Mouse (Mus musculus): ENCODE data around the gene Plxna4. TPM values are rescaled to one million over a fixed set of nuclear protein-coding genes. Genes with fewer than 3 reads are reported as not detected.

The Plxna4 gene
- polyA plus RNA-seq, 1 experiment from 2014 or later: 15.9 TPM

DNA sequence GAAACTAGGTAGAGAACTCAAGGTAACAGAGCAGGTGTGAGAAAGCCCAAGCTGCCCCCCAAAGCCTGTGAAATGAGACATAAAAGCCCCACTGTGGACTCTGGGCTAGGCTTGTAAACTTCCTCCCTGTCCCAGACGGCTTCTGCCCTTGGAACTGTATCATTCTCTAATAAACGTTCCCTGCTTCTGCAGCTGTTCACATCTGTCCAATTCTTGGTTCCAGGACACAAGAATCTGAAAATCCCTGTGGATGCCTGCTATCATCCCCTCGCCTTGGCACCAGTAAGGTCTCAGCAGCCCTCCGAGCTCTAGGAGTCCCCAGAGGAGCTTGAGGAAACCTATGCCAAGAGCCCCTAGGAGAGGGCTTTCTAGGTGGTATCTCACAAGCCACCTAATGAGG is 383.7 kb downstream of the Plxna4 start:
- Histone ChIP-seq H3K27ac (peak overlapping the region; percentile 13; the same call in 1 of the 2 replicates), H3K36me3 (peaks cover 32% of the 10 kb centered on the region), H3K4me2 (no peak overlapping the region), H3K4me1 (replicated peaks) (peaks cover 21% of the 10 kb centered on the region), H3K9me3 (no peaks in the 10 kb centered on the region), H3K27me3 (no peaks in the 10 kb centered on the region), H3K4me3 (no peak overlapping the region), H3K9ac (no peak overlapping the region)
- 80% methylated on average over 4 of the region's 4 CpGs for WGBS
- ATAC-seq (ENCODE audit: low FRiP score): no peak

DNA sequence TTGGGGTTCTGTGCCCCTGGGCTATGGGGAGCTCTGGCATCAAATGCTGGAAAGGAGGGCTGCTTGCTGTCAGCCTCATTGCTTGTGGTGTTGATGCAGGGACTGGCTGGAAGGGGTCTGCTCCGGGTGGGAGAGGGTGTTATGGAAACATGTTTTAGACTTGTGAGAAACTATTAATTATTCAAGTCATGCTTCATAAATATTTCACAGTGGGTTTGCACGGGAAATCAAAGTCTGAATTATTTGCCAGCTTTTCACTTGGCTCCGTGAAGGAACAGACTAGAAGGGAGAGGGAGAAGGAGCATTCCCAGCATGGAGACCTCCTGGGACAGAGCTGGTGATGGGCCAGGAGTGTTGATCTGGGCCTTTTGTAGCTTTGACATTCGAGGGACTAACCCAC is 384.6 kb downstream of the Plxna4 start:
- peaks cover 21% of the 10 kb centered on the region for H3K4me1 ChIP-seq (replicated peaks)
- no peak for ATAC-seq (ENCODE audit: low FRiP score)
- H3K9ac ChIP-seq: no peak overlapping the region
- no peak overlapping the region for H3K4me2 ChIP-seq
- peak overlapping the region; percentile 62 for H3K27ac ChIP-seq
- 37% methylated on average over 4 of the region's 4 CpGs for WGBS
- peaks cover 31% of the 10 kb centered on the region for H3K36me3 ChIP-seq
- no peaks in the 10 kb centered on the region for H3K27me3 ChIP-seq
- no peaks in the 10 kb centered on the region for H3K9me3 ChIP-seq
- H3K4me3 ChIP-seq: no peak overlapping the region

DNA sequence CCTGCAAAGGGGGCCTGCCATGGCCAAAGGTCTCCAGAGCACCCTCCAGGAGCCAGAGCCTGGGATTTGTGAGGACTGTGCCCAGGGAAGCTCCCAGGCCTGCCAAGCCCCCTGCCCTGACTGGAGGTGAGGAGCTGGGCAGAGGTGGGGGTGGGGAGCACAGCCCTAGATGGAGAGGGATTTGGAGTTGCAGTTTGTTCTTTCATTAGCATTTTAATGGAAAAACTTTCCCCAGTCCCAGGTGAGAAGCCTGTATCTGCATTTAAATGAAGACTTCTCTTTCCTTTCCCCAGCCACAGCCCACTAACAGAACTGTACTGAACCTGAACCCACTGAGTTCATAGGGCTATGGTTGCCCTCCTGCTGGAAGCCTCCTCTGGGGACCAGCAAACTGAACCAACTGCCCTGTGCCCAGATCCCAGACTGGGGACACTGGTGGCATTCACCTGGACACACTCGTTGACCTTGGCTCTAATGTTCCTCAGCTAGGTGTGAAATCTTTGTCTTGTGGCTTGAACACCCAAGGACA is 385.3 kb downstream of the Plxna4 start:
- no peak overlapping the region for H3K9ac ChIP-seq
- H3K36me3 ChIP-seq: peaks cover 36% of the 10 kb centered on the region
- H3K27me3 ChIP-seq: no peaks in the 10 kb centered on the region
- no peak overlapping the region for H3K27ac ChIP-seq
- H3K4me1 ChIP-seq (replicated peaks): peaks cover 21% of the 10 kb centered on the region
- 57% methylated on average over 1 of the region's 1 CpGs for WGBS
- H3K9me3 ChIP-seq: no peaks in the 10 kb centered on the region
- H3K4me3 ChIP-seq: no peak overlapping the region
- no peak for ATAC-seq (ENCODE audit: low FRiP score)
- H3K4me2 ChIP-seq: no peak overlapping the region

DNA sequence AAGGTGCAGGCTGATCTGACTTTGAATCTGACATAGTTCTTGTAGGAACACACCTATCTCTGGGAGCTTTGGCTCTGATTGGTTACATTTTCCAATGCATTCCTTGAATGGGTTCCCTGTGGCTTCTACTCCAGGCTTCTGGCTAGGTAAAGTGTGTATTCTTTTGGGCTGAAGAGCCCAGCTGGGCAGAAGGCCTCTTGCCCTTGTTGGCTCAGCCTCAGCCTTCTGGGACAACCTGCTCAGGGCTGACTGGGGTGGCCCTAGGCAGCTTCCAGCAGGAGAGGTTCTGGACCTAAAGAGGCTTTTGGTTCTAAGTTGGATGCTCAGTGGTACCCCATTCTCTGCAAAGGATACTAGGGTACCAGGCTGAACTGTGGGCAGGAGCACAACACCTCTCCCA is 386.5 kb downstream of the Plxna4 start:
- peaks cover 21% of the 10 kb centered on the region for H3K4me1 ChIP-seq (replicated peaks)
- peaks cover 39% of the 10 kb centered on the region for H3K36me3 ChIP-seq
- no peak overlapping the region for H3K4me3 ChIP-seq
- no peak overlapping the region for H3K27ac ChIP-seq
- no peak for ATAC-seq (ENCODE audit: low FRiP score)
- no peak overlapping the region for H3K4me2 ChIP-seq
- no peak overlapping the region for H3K9ac ChIP-seq
- H3K27me3 ChIP-seq: no peaks in the 10 kb centered on the region
- H3K9me3 ChIP-seq: no peaks in the 10 kb centered on the region

DNA sequence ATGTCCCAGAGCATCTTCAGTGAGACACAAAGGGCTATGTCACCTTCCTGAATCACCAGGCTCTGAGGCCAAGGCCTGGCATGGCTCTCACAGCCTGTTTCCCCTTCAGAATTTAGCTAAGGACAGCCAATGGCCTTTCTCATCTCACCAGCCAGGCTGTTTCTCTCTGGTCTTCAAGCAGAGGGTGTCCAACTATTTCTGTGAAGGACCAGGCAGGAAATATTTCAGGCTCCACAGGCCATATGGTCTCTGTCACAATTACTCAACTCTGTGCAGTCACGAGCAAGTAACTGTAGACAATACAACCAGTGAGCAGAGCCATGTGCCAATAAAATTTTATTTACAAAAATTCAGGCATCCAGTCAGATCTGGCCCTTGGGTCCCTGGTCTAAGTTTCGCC is 388.4 kb downstream of the Plxna4 start:
- Histone ChIP-seq H3K27ac (no peak overlapping the region), H3K9ac (no peak overlapping the region), H3K4me1 (replicated peaks) (peaks cover 28% of the 10 kb centered on the region), H3K36me3 (peaks cover 46% of the 10 kb centered on the region), H3K4me2 (no peak overlapping the region), H3K4me3 (no peak overlapping the region), H3K27me3 (no peaks in the 10 kb centered on the region), H3K9me3 (no peaks in the 10 kb centered on the region)
- ATAC-seq (ENCODE audit: low FRiP score): no peak
- WGBS: 85% methylated on average over 2 of the region's 2 CpGs

DNA sequence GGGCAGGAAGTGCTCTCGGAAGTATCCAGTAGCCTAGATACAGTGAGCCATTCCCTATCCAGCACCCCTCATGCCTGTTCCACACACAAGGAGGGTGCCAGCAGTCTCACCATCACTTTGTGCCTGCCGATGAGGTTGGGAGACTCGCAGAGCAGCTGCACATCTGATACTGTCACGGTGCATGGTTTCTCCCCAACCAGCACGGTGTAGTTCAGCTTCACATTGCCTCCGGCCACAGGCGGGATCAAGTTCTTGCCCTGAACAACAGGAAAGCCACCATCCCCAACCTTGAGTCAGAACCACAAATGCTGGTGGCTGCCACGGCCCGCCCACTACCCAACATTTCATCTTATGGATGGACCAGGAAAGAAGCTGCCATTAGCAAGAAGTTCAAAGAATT is 391.1 kb downstream of the Plxna4 start:
- no peak for ATAC-seq (ENCODE audit: low FRiP score)
- Histone ChIP-seq H3K4me2 (no peak overlapping the region), H3K9ac (no peak overlapping the region), H3K27ac (no peak overlapping the region), H3K36me3 (peaks cover 61% of the 10 kb centered on the region), H3K4me1 (replicated peaks) (peaks cover 9% of the 10 kb centered on the region), H3K27me3 (no peaks in the 10 kb centered on the region), H3K9me3 (0 out of 2 replicates have a peak, but pooled peaks cover 2% of the 10 kb centered on the region), H3K4me3 (no peak overlapping the region)
- whole genome bisulfite sequencing: 90% methylated on average over 9 of the region's 9 CpGs

DNA sequence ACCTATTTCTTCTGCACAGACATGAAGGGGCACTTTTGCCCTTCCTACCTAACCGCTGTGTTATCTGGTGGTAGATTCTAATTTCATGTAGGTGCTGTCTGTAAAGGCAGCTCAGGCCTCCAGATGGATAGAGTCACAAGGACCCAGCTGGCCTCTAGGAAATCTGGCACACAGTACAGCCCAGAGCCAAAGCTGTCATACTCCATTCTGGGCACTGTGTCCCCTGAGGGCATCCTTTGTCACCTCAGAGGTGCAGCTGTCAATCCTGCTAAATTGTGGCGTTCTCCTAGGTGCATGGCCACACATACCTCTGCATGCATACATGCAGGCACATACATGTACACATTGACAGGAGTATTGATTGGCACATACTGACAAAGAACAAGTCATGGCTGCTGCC is 394.9 kb downstream of the Plxna4 start:
- no peak for ATAC-seq (ENCODE audit: low FRiP score)

DNA sequence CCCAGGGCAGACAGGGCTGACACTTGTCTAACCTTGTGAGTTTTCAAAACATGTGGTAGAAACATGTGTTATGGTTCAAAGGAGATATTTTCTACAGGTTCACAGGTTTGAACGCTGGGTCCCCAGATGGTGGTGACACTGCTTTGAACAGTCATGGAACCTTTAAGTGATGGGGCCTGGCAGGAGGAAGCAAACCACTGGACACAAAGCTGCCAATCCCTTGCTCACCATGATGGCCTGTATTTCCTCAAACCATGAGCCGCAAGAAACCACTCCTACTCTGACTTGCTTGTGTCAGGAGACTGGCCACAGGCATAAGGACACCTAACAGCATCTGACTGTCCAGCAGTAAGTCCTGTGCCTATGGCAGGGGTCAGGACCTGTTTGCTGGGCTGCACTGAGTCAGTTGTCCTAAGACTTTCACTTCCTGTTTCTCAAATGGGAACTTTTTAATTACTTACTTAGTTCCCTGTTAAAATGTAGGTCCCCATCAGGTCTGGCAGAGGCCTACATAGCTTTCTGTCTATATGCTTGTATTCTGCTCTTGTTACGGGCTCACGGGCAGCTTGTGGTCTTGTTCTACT is 403.5 kb downstream of the Plxna4 start:
- 96% methylated on average over 4 of the region's 4 CpGs for WGBS
- H3K4me2 ChIP-seq: no peak overlapping the region

More for the DNA sequence above, 394.9 kb downstream of the Plxna4 start:
- H3K36me3 ChIP-seq: peaks cover 65% of the 10 kb centered on the region
- H3K4me2 ChIP-seq: no peak overlapping the region
- H3K27me3 ChIP-seq: no peaks in the 10 kb centered on the region
- 0 out of 2 replicates have a peak, but pooled peaks cover 4% of the 10 kb centered on the region for H3K9me3 ChIP-seq
- H3K4me1 ChIP-seq (replicated peaks): peaks cover 9% of the 10 kb centered on the region
- no peak overlapping the region for H3K27ac ChIP-seq
- WGBS: 68% methylated on average over 2 of the region's 2 CpGs
- H3K9ac ChIP-seq: no peak overlapping the region
- no peak overlapping the region for H3K4me3 ChIP-seq

DNA sequence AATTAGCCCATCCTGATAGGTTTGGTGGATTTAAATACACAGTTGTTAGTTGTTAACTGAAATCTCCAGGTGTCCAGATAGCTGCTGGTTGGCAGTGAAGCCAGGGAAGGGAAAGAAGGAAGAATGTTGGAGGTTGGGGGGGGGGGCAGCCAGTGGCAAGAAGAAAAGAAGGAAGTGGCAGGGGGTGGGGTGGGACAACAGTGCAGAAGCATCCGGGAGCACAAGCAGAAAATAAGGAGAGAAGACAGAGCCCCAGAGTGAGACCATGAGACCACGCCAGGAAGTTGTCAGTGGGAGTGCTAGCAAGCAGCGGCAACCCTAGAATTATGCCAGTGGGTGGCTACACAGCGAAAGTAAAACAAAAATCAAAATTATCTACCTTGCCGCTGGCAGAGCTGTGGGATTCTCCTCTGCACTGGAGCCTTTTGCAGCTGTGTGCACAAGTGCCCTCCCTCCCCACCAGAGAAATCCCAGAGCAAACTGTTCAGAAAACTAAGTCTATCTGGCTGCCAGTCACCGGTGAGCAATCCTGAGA is 404.3 kb downstream of the Plxna4 start:
- Histone ChIP-seq H3K4me2 (no peak overlapping the region), H3K9me3 (no peaks in the 10 kb centered on the region), H3K27ac (no peak overlapping the region), H3K9ac (no peak overlapping the region), H3K4me1 (replicated peaks) (0 out of 2 replicates have a peak, but pooled peaks cover 8% of the 10 kb centered on the region), H3K4me3 (no peak overlapping the region), H3K36me3 (peaks cover 74% of the 10 kb centered on the region), H3K27me3 (no peaks in the 10 kb centered on the region)
- 70% methylated on average over 6 of the region's 6 CpGs for WGBS
- ATAC-seq (ENCODE audit: low FRiP score): no peak

More for the DNA sequence above, 403.5 kb downstream of the Plxna4 start:
- H3K4me3 ChIP-seq: no peak overlapping the region
- H3K27ac ChIP-seq: no peak overlapping the region
- no peak for ATAC-seq (ENCODE audit: low FRiP score)
- 0 out of 2 replicates have a peak, but pooled peaks cover 7% of the 10 kb centered on the region for H3K4me1 ChIP-seq (replicated peaks)
- H3K27me3 ChIP-seq: no peaks in the 10 kb centered on the region
- peaks cover 80% of the 10 kb centered on the region for H3K36me3 ChIP-seq
- H3K9me3 ChIP-seq: no peaks in the 10 kb centered on the region
- H3K9ac ChIP-seq: no peak overlapping the region

DNA sequence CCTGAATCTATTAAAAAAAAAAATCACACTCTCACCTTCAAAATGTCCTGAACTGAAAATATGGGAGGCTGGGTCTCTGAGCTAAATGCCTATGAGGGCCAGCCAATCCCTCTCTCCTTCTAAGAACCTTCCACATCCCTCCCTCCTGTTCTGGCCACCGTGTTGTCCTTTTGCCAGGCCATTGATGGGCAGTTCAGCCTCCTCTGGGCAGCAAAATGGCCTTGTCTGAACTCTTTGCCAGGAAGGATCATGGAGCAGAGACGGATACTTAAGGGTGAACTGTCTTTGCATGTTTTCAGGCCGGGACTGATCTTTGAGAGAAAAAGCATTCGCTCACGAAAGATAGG is 408.0 kb downstream of the Plxna4 start:
- 0 out of 2 replicates have a peak, but pooled peaks cover 8% of the 10 kb centered on the region for H3K4me1 ChIP-seq (replicated peaks)
- no peak overlapping the region for H3K9ac ChIP-seq
- no peaks in the 10 kb centered on the region for H3K27me3 ChIP-seq
- 80% methylated on average over 5 of the region's 5 CpGs for WGBS
- no peak for ATAC-seq (ENCODE audit: low FRiP score)
- H3K36me3 ChIP-seq: peaks cover 71% of the 10 kb centered on the region
- no peaks in the 10 kb centered on the region for H3K9me3 ChIP-seq
- H3K27ac ChIP-seq: no peak overlapping the region
- H3K4me3 ChIP-seq: no peak overlapping the region
- no peak overlapping the region for H3K4me2 ChIP-seq

DNA sequence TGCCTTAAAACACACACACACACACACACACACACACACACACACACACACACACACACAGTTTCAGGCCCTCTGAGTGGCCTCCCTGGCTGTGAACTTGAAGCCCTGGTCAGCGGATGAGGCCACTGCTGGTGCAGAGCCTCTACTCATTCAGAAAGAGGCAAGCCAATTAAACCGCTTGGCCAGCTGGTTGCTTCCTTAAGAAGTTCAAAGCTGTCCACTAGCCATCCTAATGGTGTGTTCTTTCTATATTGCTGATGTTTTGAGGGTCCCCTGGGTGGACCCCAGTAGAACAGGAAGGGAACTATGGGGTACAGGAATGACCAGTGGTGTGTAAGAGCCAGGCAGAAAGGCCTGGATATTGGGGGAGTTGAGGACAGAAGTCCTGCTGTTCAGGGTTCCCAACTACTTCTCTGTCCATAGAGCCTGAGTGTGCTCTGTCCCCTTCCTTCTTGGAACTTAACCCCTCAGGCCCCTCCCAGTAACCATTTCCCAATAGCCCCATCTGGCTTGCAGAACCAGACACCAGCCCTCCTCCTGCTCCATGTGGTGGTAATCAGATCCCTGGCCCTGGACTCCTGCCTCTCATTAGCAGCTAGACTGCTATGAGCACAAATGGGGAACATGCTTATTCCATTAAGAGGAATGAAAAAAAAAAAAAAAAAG is 408.5 kb downstream of the Plxna4 start:
- H3K36me3 ChIP-seq: peaks cover 71% of the 10 kb centered on the region
- no peaks in the 10 kb centered on the region for H3K9me3 ChIP-seq
- H3K27me3 ChIP-seq: no peaks in the 10 kb centered on the region
- WGBS: 88% methylated on average over 2 of the region's 2 CpGs
- no peak for ATAC-seq (ENCODE audit: low FRiP score)
- no peak overlapping the region for H3K4me3 ChIP-seq
- no peak overlapping the region for H3K4me2 ChIP-seq
- 0 out of 2 replicates have a peak, but pooled peaks cover 8% of the 10 kb centered on the region for H3K4me1 ChIP-seq (replicated peaks)
- H3K9ac ChIP-seq: no peak overlapping the region
- no peak overlapping the region for H3K27ac ChIP-seq

DNA sequence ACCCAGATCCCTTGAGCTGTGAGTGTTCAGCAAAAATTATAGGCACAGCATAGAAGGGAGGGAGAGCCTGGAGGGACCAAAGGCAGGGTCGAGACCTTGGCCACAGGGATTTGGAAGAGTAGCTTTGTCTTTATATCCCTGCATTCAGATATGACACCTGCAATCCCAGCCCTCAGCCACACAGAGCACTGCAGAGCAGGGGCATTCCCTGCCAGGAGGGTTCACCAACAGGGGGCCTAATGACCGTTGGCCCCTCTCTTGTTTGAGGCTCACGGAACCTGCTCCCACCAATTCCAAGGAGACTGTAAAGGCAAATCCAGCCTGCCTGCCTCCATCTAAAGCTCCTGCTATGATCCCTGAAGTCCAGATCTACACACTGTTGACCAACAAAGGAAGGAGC is 410.1 kb downstream of the Plxna4 start:
- Histone ChIP-seq H3K27me3 (no peaks in the 10 kb centered on the region), H3K27ac (no peak overlapping the region), H3K36me3 (peaks cover 61% of the 10 kb centered on the region), H3K9ac (no peak overlapping the region), H3K9me3 (no peaks in the 10 kb centered on the region), H3K4me2 (no peak overlapping the region), H3K4me3 (no peak overlapping the region), H3K4me1 (replicated peaks) (0 out of 2 replicates have a peak, but pooled peaks cover 8% of the 10 kb centered on the region)
- no peak for ATAC-seq (ENCODE audit: low FRiP score)
- 71% methylated on average over 3 of the region's 3 CpGs for WGBS
